Mouse (Mus musculus): ENCODE measurements around the gene Msl1.

GRCm38 (mm10) chr11:98772667-98773171, 22.6 kb upstream of the Msl1 start:
- TF ChIP-seq POLR2A (IDR thresholded peaks at IDR 0.05; ENCODE audit: insufficient read depth, low read depth, low read length), result no peak
- no peak for TF ChIP-seq CTCF (IDR thresholded peaks at IDR 0.05; ENCODE audit: insufficient read depth, low read depth, low read length)

Measured in olfactory bulb, adult 2 months (tissue).